Mouse (Mus musculus): ENCODE measurements at regions not wholly inside any gene's neighbourhood (a gene's known extent, or its start where the extent isn't known, plus 50 kb on each side); places are given as distances from the start of the nearest gene placed in this dataset.

DNA sequence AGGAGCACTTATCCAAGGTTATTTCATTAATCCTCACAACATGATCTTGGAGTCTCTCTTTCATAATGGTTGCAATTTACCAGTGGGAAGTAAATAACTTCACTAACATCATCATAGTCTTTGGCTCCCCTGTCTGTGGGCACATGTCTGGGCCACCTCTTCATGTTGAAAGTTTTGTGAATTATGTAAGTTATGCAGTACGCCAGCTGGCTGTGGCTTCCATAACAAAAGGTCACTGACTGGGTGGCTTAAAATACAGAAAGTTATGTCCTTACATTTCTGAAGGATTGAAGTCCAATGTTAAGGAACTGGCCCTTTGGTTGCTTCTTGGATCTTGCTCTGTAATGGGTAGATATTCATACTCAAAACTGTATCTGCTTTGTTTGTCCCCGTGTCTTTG lies 339.4 kb upstream of the Marcks start:
- TF ChIP-seq MAX (IDR thresholded peaks at IDR 0.05; ENCODE audit: low read depth), result no peak
- TF ChIP-seq REST (IDR thresholded peaks at IDR 0.05; ENCODE audit: insufficient read depth, insufficient read length), result no peak
- no peak for TF ChIP-seq E2F4 (IDR thresholded peaks at IDR 0.05; ENCODE audit: insufficient read depth)
- TF ChIP-seq POLR2A (IDR thresholded peaks at IDR 0.05; ENCODE audit: insufficient read length, low read depth), result no peak
- TF ChIP-seq MYOG (IDR thresholded peaks at IDR 0.05; ENCODE audit: control insufficient read depth in 1 of 3, insufficient read depth in 1 of 3, insufficient read length in 2 of 3, low read depth in 2 of 3), result peak in 1 of 3 experiments; percentile 10
- no peak for TF ChIP-seq MYOD1 (IDR thresholded peaks at IDR 0.05; ENCODE audit: control insufficient read depth in 1 of 3, insufficient read length in 2 of 3, low read depth in 2 of 3)
- TF ChIP-seq USF1 (IDR thresholded peaks at IDR 0.05; ENCODE audit: low read depth), result no peak
- TF ChIP-seq TCF3 (IDR thresholded peaks at IDR 0.05; ENCODE audit: insufficient read length, low read depth), result no peak

Measured in myocyte (in vitro differentiated cells).